Mouse (Mus musculus) midbrain, embryonic 16.5 days (tissue): Measurements from ENCODE around the gene Gpr150. TPM values are rescaled to one million over a fixed set of nuclear protein-coding genes. Genes with fewer than 3 reads are reported as not detected.

Source experiments
- ATAC-seq: fragments of 200-750 bp; cut with Nextera tagmentation; 2 replicates; pipeline ENCODE4 v1.8.0; 2017; ENCODE audit warnings: moderate TSS enrichment
- H3K27ac ChIP-seq: fragments of 300-500 bp; sonication (generic); 2 replicates; pipeline ENCODE4 v1.5.1; 2014; ENCODE audit warnings: mild to moderate bottlenecking, low read length, mixed read lengths
- H3K27me3 ChIP-seq: fragments of 300-500 bp; sonication (generic); 2 replicates; pipeline ENCODE4 v1.6.1; 2014; ENCODE audit warnings: low read depth, low read length, mixed read lengths; ENCODE audit not compliant: control insufficient read depth, insufficient read depth
- H3K36me3 ChIP-seq: fragments of 300-500 bp; sonication (generic); 2 replicates; pipeline ENCODE4 v1.6.1; 2014; ENCODE audit warnings: mild to moderate bottlenecking, low read length, moderate library complexity, mixed read lengths; ENCODE audit not compliant: control insufficient read depth, insufficient read depth
- H3K4me1 ChIP-seq: fragments of 300-500 bp; sonication (generic); 2 replicates; pipeline ENCODE4 v1.6.1; 2014; ENCODE audit warnings: mild to moderate bottlenecking, low read length, mixed read lengths; ENCODE audit not compliant: control insufficient read depth, insufficient read depth
- H3K4me2 ChIP-seq: fragments of 300-500 bp; sonication (generic); 2 replicates; pipeline ENCODE4 v1.6.1; 2014; ENCODE audit warnings: mild to moderate bottlenecking, low read length, mixed read lengths
- H3K4me3 ChIP-seq: fragments of 300-500 bp; sonication (generic); 2 replicates; pipeline ENCODE4 v1.5.1; 2014; ENCODE audit warnings: low read depth, mild to moderate bottlenecking, low read length, moderate library complexity, mixed read lengths
- H3K9ac ChIP-seq: fragments of 300-500 bp; sonication (generic); 2 replicates; pipeline ENCODE4 v1.6.1; 2014; ENCODE audit warnings: low read depth, low read length, mixed read lengths
- H3K9me3 ChIP-seq: fragments of 300-500 bp; sonication (generic); replicated peaks from 2 replicates; pipeline ENCODE4 v1.6.1; 2014; ENCODE audit warnings: mild to moderate bottlenecking, low read length, mixed read lengths; ENCODE audit not compliant: control insufficient read depth, poor library complexity, severe bottlenecking
- WGBS: fragments of 180-500 bp; shearing (Covaris S2); extraction: QIAGEN DNeasy Blood & Tissue Kit; methylation state at CpG from one replicate; pipeline ENCODE4 v1.1.7; 2014; 5-methylcytosine and 5-hydroxymethylcytosine counted together
- polyA plus RNA-seq: library from polyadenylated mRNA; unstranded; fragments of >200 nt; fragmentation: Nextera tagmentation; extraction: Ambion mirVana; gene quantifications from 2 replicates; pipeline ENCODE4 v1.2.1, GENCODE M21; 2015

Gene Gpr150
- polyA plus RNA-seq, 1 experiment from 2014 or later, result 3.4 TPM

DNA sequence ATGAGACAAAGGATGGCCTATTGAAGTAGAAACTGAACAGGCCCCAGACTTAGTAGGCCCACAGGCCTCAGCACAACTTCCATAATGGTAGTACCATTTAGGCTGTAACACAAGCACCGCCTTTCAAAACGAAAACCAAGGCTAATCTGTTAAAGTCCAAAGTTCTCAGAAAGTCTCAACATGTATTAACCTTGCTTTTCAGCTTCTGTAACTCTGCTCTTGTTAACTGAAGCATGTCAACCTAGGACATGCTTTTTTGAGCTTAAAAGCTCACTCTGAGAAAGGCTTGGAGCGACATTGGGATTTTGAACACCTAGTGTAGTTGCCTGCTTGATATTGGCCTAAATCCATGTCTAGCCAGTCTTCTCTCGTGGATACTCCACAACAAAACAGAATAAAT lies 2.8 kb upstream of the Gpr150 start:
- peaks cover 7% of the 10 kb centered on the region for H3K27me3 ChIP-seq
- no peak for ATAC-seq

DNA sequence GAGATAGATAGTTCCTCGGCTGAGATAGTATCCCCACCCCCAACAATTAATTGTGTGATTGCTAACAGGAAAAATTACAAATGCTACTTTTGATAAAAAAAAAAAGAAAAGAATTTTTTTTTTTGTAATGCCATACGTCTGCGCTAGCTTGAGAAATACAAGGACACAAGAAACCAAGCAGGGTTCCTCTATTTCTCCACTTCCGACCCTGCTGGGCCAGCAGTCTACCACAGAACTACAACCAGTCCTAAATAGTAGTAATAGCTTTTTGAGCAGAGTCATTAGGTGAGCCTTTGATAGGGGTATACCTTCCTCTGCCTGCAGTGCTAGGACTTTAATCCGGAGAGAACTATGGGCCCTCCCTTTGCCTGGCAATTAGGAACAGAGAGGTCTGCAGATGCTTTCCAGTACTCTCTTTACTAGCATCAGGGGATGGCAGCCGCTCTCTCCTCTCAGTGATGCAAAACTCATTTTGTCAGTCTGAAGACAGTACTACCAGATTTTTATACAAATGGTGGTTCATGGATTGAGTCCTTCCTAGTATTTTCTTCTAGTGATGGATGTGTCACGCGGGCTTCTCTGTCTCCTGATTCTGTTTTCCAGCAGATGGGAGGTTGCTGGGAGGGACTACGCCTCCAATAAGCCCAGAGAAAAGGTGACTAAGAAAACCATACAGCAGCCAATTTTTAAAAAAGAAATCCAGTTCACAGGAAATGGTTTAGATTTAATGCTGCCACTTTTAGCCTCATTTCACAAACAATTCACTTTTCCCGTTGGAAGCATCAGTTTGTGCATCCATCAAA lies 672 bp upstream of the Gpr150 start:
- Histone ChIP-seq H3K27me3 (peaks cover 19% of the 10 kb centered on the region), H3K4me3 (peak overlapping the region; percentile 67; the same call in 1 of the 2 replicates), H3K9ac (no peak overlapping the region), H3K27ac (no peak overlapping the region), H3K9me3 (no peaks in the 10 kb centered on the region), H3K4me2 (peak overlapping the region; percentile 99), H3K36me3 (no peaks in the 10 kb centered on the region), H3K4me1 (peaks cover 6% of the 10 kb centered on the region; the same call in 1 of the 2 replicates)
- 73% methylated on average over 10 of the region's 10 CpGs for WGBS
- ATAC-seq, result no peak

More for the DNA sequence above, 2.8 kb upstream of the Gpr150 start:
- no peak overlapping the region for H3K4me2 ChIP-seq
- no peaks in the 10 kb centered on the region for H3K9me3 ChIP-seq
- no peak overlapping the region for H3K4me3 ChIP-seq
- H3K36me3 ChIP-seq, result peaks cover under 1% of the 10 kb centered on the region; the same call in 1 of the 2 replicates
- no peak overlapping the region for H3K9ac ChIP-seq
- H3K27ac ChIP-seq, result no peak overlapping the region
- 92% methylated on average over 4 of the region's 4 CpGs for WGBS
- H3K4me1 ChIP-seq, result peaks cover 6% of the 10 kb centered on the region; the same call in 1 of the 2 replicates

DNA sequence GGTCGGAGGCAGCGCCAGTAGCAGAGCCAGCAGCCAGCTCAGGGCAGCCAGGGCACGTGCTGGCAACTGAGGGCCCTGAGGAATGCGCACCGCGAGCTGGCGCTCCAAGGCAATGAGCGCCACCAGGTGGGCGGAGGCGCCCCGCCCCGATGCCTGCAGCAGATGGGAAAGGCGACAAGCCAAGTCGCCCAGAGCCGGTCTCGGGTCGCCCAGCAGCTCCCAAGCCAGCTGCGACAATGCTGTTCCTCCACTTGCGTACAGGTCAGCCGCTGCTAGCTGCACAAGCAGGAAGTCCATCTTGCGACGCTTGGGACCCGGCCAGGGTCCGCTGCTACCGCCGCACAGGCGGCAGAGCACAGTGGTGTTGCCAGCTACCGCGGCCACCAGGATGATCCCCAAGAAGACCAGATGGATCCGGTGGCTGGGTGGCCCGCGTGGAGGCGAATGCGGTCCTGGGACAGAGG lies 503 bp downstream of the Gpr150 start:
- Histone ChIP-seq H3K9ac (peak overlapping the region; percentile 80), H3K9me3 (no peaks in the 10 kb centered on the region), H3K4me1 (peaks cover 6% of the 10 kb centered on the region; the same call in 1 of the 2 replicates), H3K4me3 (peak overlapping the region; percentile 67), H3K4me2 (peak overlapping the region; percentile 99), H3K27me3 (peaks cover 19% of the 10 kb centered on the region), H3K27ac (peak overlapping the region; percentile 66), H3K36me3 (no peaks in the 10 kb centered on the region)
- under 1% methylated on average over 34 of the region's 34 CpGs for WGBS
- peak; percentile 96 for ATAC-seq

DNA sequence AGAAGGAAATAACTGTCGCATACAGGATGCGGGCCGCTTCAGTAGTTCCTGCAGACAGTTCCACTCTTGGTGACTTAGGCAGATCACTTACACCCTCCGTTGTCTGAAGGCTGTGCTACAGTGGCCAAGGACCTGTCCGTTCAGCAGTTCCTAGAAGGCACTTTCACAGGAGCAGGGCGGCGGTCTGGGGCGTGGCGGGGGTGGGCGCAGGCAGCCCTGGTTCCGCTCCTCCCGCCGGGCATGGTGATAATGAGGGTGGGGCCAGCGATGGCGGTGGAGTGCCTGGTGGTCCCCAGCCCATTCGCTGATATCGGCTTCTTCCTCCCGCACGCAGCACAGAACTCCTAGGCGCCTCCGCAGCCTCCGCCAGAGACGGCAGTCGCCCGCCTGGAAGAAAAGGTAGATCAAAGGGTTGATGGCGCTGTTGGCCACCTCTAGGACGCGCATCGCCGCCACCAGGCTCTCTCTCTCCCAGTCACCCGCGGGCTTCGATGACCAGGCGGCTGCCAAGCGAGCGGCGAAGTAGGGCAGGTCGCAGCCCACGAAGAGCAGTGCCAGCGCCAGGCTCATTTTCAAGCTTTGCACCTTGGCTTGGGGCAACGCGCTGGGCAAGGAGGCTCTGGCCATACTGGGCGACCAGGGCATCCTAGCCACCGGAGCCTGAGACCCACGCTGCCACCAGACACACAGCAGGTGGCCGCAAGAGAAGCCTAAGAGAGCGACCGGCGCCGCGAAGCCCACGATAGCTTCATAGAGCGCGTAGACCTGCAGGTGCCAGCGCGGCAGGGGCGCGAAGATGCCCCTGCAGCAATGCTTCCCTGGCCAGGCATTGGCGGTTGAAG lies 1.2 kb downstream of the Gpr150 start:
- under 1% methylated on average over 59 of the region's 59 CpGs for WGBS
- Histone ChIP-seq H3K4me1 (peaks cover 6% of the 10 kb centered on the region; the same call in 1 of the 2 replicates), H3K9ac (peak overlapping the region; percentile 80)

DNA sequence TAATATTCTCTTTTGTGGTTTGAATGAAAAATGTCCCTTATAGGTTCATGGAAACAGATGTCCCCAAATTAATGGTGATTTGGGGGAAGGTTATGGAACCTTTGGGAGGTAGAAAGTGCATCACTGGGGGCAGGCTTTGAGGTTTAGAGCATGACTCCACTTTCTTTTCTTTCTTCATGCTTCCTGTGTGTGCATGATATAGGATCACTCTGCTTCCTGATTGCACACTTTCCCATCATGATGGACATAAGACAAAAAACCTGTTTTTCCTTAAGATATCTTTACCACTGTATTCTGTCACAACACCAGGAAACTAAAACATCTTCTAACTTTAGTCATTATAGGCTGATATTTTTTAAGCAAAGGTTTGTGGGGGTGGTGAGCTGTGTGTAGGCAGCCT lies 11.8 kb downstream of the Gpr150 start:
- H3K27me3 ChIP-seq, result no peaks in the 10 kb centered on the region
- no peaks in the 10 kb centered on the region for H3K9me3 ChIP-seq
- H3K4me2 ChIP-seq, result no peak overlapping the region
- H3K9ac ChIP-seq, result no peak overlapping the region
- no peak overlapping the region for H3K27ac ChIP-seq
- no peak for ATAC-seq
- no peak overlapping the region for H3K4me3 ChIP-seq
- H3K4me1 ChIP-seq, result no peaks in the 10 kb centered on the region
- H3K36me3 ChIP-seq, result no peaks in the 10 kb centered on the region

More for the DNA sequence above, 1.2 kb downstream of the Gpr150 start:
- H3K4me2 ChIP-seq, result peak overlapping the region; percentile 99
- peak overlapping the region; percentile 67 for H3K4me3 ChIP-seq
- H3K27ac ChIP-seq, result peak overlapping the region; percentile 66
- H3K36me3 ChIP-seq, result no peaks in the 10 kb centered on the region
- H3K9me3 ChIP-seq, result no peaks in the 10 kb centered on the region
- peak; percentile 76 for ATAC-seq
- peaks cover 19% of the 10 kb centered on the region for H3K27me3 ChIP-seq

DNA sequence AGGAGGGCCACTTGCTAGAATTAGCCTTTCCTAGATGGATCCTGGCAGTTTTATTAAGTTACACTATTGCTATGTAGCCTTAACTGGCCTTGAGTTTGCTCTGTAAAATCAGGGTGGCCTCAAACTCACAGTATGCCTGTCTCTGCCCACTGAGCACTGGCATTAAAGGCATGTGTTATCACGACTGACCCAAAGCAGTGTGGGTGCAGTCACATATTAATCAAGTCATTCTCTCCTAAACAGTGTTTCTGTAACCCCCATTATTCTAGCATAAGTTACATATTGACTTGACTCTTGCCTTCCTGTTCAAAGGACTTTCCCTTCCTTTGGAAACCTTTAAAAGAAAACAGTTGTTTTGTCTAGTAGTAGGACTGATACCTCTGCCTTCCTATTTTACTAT lies 14.3 kb downstream of the Gpr150 start:
- Histone ChIP-seq H3K4me1 (no peaks in the 10 kb centered on the region), H3K4me2 (no peak overlapping the region), H3K9ac (no peak overlapping the region), H3K36me3 (no peaks in the 10 kb centered on the region), H3K9me3 (no peaks in the 10 kb centered on the region), H3K27me3 (no peaks in the 10 kb centered on the region), H3K27ac (no peak overlapping the region), H3K4me3 (no peak overlapping the region)
- WGBS, result 81% methylated on average over 1 of the region's 1 CpGs
- ATAC-seq, result no peak

DNA sequence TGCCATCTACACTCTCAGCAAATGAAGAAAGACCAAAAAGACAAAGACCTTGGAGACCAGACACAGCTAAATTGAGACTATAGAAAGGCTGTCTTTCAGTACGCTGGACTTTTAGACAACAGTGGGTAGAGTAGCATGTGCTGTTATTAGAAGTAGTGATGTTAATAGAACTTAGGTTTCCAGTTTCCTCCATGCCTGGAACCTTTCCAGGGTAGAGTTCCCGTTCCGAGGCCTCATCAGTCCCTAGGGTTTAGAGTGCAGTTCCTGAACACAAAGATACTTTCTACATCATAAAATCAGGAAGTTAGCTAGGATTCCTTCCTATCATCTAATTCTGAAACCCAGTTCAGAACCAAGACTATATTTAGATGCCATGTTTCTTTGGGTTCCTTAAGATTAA lies 32.2 kb downstream of the Gpr150 start:
- H3K27me3 ChIP-seq, result no peaks in the 10 kb centered on the region
- 88% methylated on average over 3 of the region's 3 CpGs for WGBS
- H3K9me3 ChIP-seq, result no peaks in the 10 kb centered on the region
- no peak overlapping the region for H3K4me2 ChIP-seq
- H3K4me3 ChIP-seq, result no peak overlapping the region
- no peak for ATAC-seq
- H3K4me1 ChIP-seq, result no peaks in the 10 kb centered on the region
- H3K36me3 ChIP-seq, result no peaks in the 10 kb centered on the region
- no peak overlapping the region for H3K9ac ChIP-seq
- H3K27ac ChIP-seq, result no peak overlapping the region

DNA sequence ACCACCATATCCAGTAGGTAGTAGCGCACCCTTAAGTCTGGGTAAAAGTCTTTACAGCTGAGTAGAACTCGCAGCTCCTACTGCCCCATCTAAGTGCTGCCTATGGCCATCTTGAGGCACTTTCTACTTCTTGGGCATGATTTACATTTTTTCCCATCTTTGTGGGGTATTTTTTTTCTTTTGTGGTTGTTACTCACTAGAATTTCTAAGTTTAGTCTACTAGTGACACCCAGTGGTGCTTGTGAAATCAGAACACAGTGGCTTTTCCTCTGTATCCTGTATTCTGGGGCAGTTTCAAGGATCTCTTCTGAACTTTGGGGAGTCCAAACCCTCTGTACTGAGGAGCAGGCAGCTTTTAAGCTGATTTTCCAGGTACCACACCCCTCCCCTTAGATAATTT lies 35.0 kb downstream of the Gpr150 start:
- no peak for ATAC-seq
- H3K27me3 ChIP-seq, result no peaks in the 10 kb centered on the region
- H3K4me1 ChIP-seq, result peaks cover 7% of the 10 kb centered on the region
- H3K4me2 ChIP-seq, result no peak overlapping the region
- H3K27ac ChIP-seq, result no peak overlapping the region
- WGBS, result 87% methylated on average over 2 of the region's 2 CpGs
- H3K9ac ChIP-seq, result no peak overlapping the region
- H3K4me3 ChIP-seq, result no peak overlapping the region
- H3K36me3 ChIP-seq, result no peaks in the 10 kb centered on the region
- H3K9me3 ChIP-seq, result no peaks in the 10 kb centered on the region
